In genomic region chr17:47144996-47145395, GRCm38 (mm10) we compare ENCODE assay signal across 10 mouse cellular contexts.
DNase-seq lines count a peak whose midpoint lies in the region; TF ChIP-seq lines count a peak whose summit lies in the region.
"Had no signal": no experiment of that assay in that cellular context is flagged by ENCODE, and none has a peak within 500 bp of the region (broad histone marks: within the 10 kb centered on the region; RNA-seq: fewer than 3 reads in every experiment).

No protein-coding gene starts in this region.

- peaks cover 15% of the 10 kb centered on the region for H3K4me1 ChIP-seq in testis, adult 2 months (ENCODE audit: control insufficient read depth, insufficient read depth, low read length)

- H3K36me3 ChIP-seq in testis, adult 2 months (ENCODE audit: control insufficient read depth, insufficient read depth, low read length), result no peaks in the 10 kb centered on the region
- H3K36me3 ChIP-seq: liver, embryonic 15.5 days had no signal

- no peak overlapping the region; the same call in none of the 2 replicates for H3K4me3 ChIP-seq in left cerebral cortex, adult 2 months
- H3K4me3 ChIP-seq in testis, adult 2 months (ENCODE audit: control insufficient read depth, low read depth, low read length), result peak overlapping the region; percentile 5; the same call in 1 of the 2 replicates
- H3K4me3 ChIP-seq: liver, embryonic 15.5 days had no signal

- peak; percentile 59 for DNase-seq in adrenal gland, adult 2 months
- no peak for DNase-seq in adrenal gland, postnatal 36 days
- no peak for DNase-seq in left cerebral cortex, adult 2 months (ENCODE audit: extremely low spot score in 1 of 2, low spot score in 2 of 2)
- no peak for DNase-seq in left cerebral cortex, adult 9 months (ENCODE audit: low spot score in 2 of 2)
- DNase-seq in testis, postnatal 14 days (ENCODE audit: low spot score), result no peak
- DNase-seq in spleen, postnatal 14 days (ENCODE audit: low spot score in 2 of 2), result no peak
- no peak for DNase-seq in Muller cell, postnatal 12 days (ENCODE audit: inconsistent ontology term)
- DNase-seq: right cerebral cortex, postnatal 14 days had no signal

- intact Hi-C loops in left cerebral cortex, adult 2 months (cut with DNase I), result loop anchor here (5.0 to 10.0 kb wide), 4 partner anchors 32 to 360 kb away; partner anchors contain the start of genes Ccnd3 and Taf8

- H3K27me3 ChIP-seq in testis, adult 2 months (ENCODE audit: control insufficient read depth, insufficient read depth, low read length), result no peaks in the 10 kb centered on the region; the same call in 1 of the 2 replicates

- TF ChIP-seq POLR2A in testis, adult 2 months (IDR thresholded peaks at IDR 0.05; ENCODE audit: control insufficient read depth, low read depth, low read length), result no peak

- no peak for TF ChIP-seq CTCF in left cerebral cortex, adult 2 months (IDR thresholded peaks at IDR 0.05)
- TF ChIP-seq CTCF in testis, adult 2 months (IDR thresholded peaks at IDR 0.05; ENCODE audit: control insufficient read depth, insufficient read depth, insufficient replicate concordance, low read depth, low read length), result no peak

- peak overlapping the region; percentile 6; the same call in 1 of the 2 replicates for H3K27ac ChIP-seq in left cerebral cortex, adult 2 months
- H3K27ac ChIP-seq in testis, adult 2 months (ENCODE audit: control insufficient read depth, insufficient read depth, low read depth, low read length), result no peak overlapping the region
- H3K27ac ChIP-seq: liver, embryonic 15.5 days had no signal
